Mouse (Mus musculus): ENCODE data around the gene Hhat. TPM values are rescaled to one million over a fixed set of nuclear protein-coding genes. Genes with fewer than 3 reads are reported as not detected.

Hhat gene
- polyA plus RNA-seq, 1 experiment from 2014 or later: 3.5 TPM

- Histone ChIP-seq H3K4me2 (ENCODE audit: low read length) (no peak overlapping the region), H3K36me3 (ENCODE audit: control insufficient read depth, insufficient read depth, low read length) (no peaks in the 10 kb centered on the region), H3K4me3 (ENCODE audit: low read depth, low read length) (no peak overlapping the region), H3K9ac (ENCODE audit: low read length) (no peak overlapping the region), H3K27ac (ENCODE audit: low read depth, low read length) (no peak overlapping the region), H3K9me3 (replicated peaks; ENCODE audit: control insufficient read depth, low read length) (no peaks in the 10 kb centered on the region), H3K27me3 (replicated peaks; ENCODE audit: control insufficient read depth, insufficient read depth, low read length) (no peaks in the 10 kb centered on the region), H3K4me1 (ENCODE audit: control insufficient read depth, insufficient read depth, low read length) (0 out of 2 replicates have a peak, but pooled peaks cover 4% of the 10 kb centered on the region)
- 90% methylated on average over 4 of the region's 4 CpGs for WGBS
- ATAC-seq (no peak), DNase-seq (ENCODE audit: low spot score) (no peak)
These were observed 227.3 kb downstream of the Hhat start for GRCm38 (mm10) chr1:192543686-192544085.

DNA sequence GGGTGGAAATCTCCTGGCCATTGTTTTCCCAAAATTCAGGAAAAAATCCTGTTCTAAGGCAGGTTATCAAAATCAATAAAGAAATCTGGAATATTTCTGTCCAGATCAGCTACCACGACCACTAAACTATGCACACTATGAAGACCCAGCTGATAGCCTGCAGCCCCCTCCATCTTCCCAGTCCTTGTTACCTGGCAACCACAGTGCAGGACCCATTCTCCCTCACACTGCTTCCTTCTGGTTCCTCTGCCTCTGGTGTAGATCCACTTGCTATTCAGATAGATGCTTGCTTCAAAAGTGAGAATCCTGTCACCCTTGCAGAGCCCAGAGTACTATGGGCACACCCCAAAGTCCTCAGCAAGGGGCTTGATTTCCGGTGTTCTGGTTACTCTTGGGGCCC, 228.9 kb downstream of the Hhat start:
- 0 out of 2 replicates have a peak, but pooled peaks cover 4% of the 10 kb centered on the region for H3K4me1 ChIP-seq (ENCODE audit: control insufficient read depth, insufficient read depth, low read length)
- no peaks in the 10 kb centered on the region for H3K27me3 ChIP-seq (replicated peaks; ENCODE audit: control insufficient read depth, insufficient read depth, low read length)
- DNase-seq (ENCODE audit: low spot score) (no peak), ATAC-seq (no peak)
- no peaks in the 10 kb centered on the region for H3K36me3 ChIP-seq (ENCODE audit: control insufficient read depth, insufficient read depth, low read length)
- no peak overlapping the region for H3K4me2 ChIP-seq (ENCODE audit: low read length)
- H3K27ac ChIP-seq (ENCODE audit: low read depth, low read length): no peak overlapping the region
- 81% methylated on average over 2 of the region's 2 CpGs for WGBS
- H3K4me3 ChIP-seq (ENCODE audit: low read depth, low read length): no peak overlapping the region
- no peaks in the 10 kb centered on the region for H3K9me3 ChIP-seq (replicated peaks; ENCODE audit: control insufficient read depth, low read length)
- H3K9ac ChIP-seq (ENCODE audit: low read length): no peak overlapping the region

DNA sequence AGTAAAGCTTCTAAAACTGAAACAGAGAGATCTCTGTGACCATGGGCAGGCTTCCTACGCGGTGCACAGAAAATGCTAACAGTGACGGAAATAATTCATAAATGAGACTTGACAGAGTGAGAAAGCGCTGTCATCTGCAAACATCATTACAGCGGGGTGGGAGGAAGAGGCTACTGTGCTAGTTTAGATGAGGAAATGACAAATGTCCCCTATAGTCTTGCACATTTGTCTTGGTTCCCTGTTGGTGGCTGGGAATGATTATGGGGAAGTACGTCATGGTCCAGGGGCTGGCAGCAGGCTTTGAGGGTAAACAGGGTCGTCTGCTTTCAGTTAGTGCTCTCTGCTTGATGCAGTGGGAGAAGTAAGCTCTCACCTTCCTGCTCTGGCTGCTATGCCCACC, 233.9 kb downstream of the Hhat start:
- Histone ChIP-seq H3K27ac (ENCODE audit: low read depth, low read length) (no peak overlapping the region), H3K4me3 (ENCODE audit: low read depth, low read length) (no peak overlapping the region), H3K9me3 (replicated peaks; ENCODE audit: control insufficient read depth, low read length) (no peaks in the 10 kb centered on the region), H3K9ac (ENCODE audit: low read length) (no peak overlapping the region), H3K27me3 (replicated peaks; ENCODE audit: control insufficient read depth, insufficient read depth, low read length) (no peaks in the 10 kb centered on the region), H3K36me3 (ENCODE audit: control insufficient read depth, insufficient read depth, low read length) (no peaks in the 10 kb centered on the region), H3K4me1 (ENCODE audit: control insufficient read depth, insufficient read depth, low read length) (no peaks in the 10 kb centered on the region), H3K4me2 (ENCODE audit: low read length) (no peak overlapping the region)
- WGBS: 78% methylated on average over 7 of the region's 7 CpGs
- DNase-seq (ENCODE audit: low spot score) (no peak), ATAC-seq (no peak)

GRCm38 (mm10) chr1:192536440-192536839, 234.6 kb downstream of the Hhat start:
- Histone ChIP-seq H3K9ac (ENCODE audit: low read length) (no peak overlapping the region), H3K27me3 (replicated peaks; ENCODE audit: control insufficient read depth, insufficient read depth, low read length) (no peaks in the 10 kb centered on the region), H3K4me2 (ENCODE audit: low read length) (no peak overlapping the region), H3K9me3 (replicated peaks; ENCODE audit: control insufficient read depth, low read length) (no peaks in the 10 kb centered on the region), H3K36me3 (ENCODE audit: control insufficient read depth, insufficient read depth, low read length) (no peaks in the 10 kb centered on the region), H3K27ac (ENCODE audit: low read depth, low read length) (no peak overlapping the region), H3K4me1 (ENCODE audit: control insufficient read depth, insufficient read depth, low read length) (no peaks in the 10 kb centered on the region), H3K4me3 (ENCODE audit: low read depth, low read length) (no peak overlapping the region)
- 60% methylated on average over 1 of the region's 1 CpGs for WGBS
- DNase-seq (ENCODE audit: low spot score): no peak
- ATAC-seq: no peak

GRCm38 (mm10) chr1:192533016-192533415, 238.0 kb downstream of the Hhat start:
- no peak overlapping the region for H3K27ac ChIP-seq (ENCODE audit: low read depth, low read length)
- no peak overlapping the region for H3K9ac ChIP-seq (ENCODE audit: low read length)
- no peaks in the 10 kb centered on the region for H3K4me1 ChIP-seq (ENCODE audit: control insufficient read depth, insufficient read depth, low read length)
- ATAC-seq: no peak
- H3K4me2 ChIP-seq (ENCODE audit: low read length): no peak overlapping the region
- no peaks in the 10 kb centered on the region for H3K27me3 ChIP-seq (replicated peaks; ENCODE audit: control insufficient read depth, insufficient read depth, low read length)
- H3K4me3 ChIP-seq (ENCODE audit: low read depth, low read length): no peak overlapping the region
- H3K9me3 ChIP-seq (replicated peaks; ENCODE audit: control insufficient read depth, low read length): no peaks in the 10 kb centered on the region
- no peak for DNase-seq (ENCODE audit: low spot score)
- H3K36me3 ChIP-seq (ENCODE audit: control insufficient read depth, insufficient read depth, low read length): no peaks in the 10 kb centered on the region

DNA sequence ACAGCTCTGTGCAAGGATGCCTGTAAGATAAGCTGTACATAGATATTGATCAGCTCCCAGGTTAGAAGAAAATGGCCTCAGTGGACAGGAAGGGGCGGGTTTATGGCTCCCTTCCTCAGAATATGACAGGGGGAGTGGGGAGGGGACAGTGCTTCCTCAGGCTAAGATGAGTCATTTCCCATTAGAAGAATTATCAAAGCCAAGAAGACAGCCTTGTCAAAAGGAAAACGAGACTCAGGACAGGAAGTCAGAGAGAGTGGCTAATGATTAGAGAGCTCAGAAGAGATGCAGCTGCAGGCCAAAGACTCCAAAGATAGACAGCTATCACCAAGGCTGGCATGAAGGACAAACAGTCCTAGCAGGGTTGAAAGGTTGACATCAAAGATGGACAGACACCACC, 238.8 kb downstream of the Hhat start:
- ATAC-seq (no peak), DNase-seq (ENCODE audit: low spot score) (no peak)
- H3K9me3 ChIP-seq (replicated peaks; ENCODE audit: control insufficient read depth, low read length): no peaks in the 10 kb centered on the region
- no peak overlapping the region for H3K27ac ChIP-seq (ENCODE audit: low read depth, low read length)
- H3K4me2 ChIP-seq (ENCODE audit: low read length): no peak overlapping the region
- H3K9ac ChIP-seq (ENCODE audit: low read length): no peak overlapping the region
- no peaks in the 10 kb centered on the region for H3K27me3 ChIP-seq (replicated peaks; ENCODE audit: control insufficient read depth, insufficient read depth, low read length)
- no peaks in the 10 kb centered on the region for H3K36me3 ChIP-seq (ENCODE audit: control insufficient read depth, insufficient read depth, low read length)
- WGBS: 76% methylated on average over 2 of the region's 2 CpGs
- H3K4me1 ChIP-seq (ENCODE audit: control insufficient read depth, insufficient read depth, low read length): no peaks in the 10 kb centered on the region
- H3K4me3 ChIP-seq (ENCODE audit: low read depth, low read length): no peak overlapping the region

DNA sequence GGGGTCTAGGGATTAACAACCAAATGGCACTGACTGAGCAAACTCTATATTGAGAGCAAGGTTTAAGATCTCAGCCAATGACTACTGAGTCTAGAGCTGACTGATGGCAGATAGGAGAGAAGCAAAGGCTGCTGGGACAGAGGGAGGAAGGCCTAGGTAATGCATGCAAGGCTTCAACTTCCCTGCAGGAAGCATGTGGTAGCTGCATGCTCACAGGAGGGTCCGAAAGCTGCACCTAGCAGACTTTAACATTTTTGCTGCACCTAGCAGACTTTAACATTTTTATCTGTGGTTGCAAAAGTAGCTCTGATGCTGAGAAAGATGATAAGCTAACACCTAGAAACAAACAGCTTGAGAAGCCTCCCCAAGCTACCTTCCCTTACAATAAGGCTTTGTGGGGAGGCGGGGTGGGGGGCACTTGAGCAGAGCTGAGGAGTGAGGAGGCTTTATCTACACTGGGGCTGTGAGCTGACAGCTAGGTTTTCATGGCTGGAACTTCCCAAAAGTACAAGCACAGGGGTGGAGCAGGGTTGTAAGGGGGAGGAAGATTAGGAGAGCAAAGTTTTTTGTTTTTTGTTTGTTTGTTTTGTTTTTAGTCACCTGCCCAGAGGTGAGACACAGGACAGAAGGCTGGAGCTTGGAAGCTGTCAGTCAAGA, 239.4 kb downstream of the Hhat start:
- H3K36me3 ChIP-seq (ENCODE audit: control insufficient read depth, insufficient read depth, low read length): no peaks in the 10 kb centered on the region
- H3K4me2 ChIP-seq (ENCODE audit: low read length): no peak overlapping the region
- DNase-seq (ENCODE audit: low spot score) (no peak), ATAC-seq (no peak)
- WGBS: 59% methylated on average over 2 of the region's 2 CpGs
- no peak overlapping the region for H3K4me3 ChIP-seq (ENCODE audit: low read depth, low read length)
- H3K27ac ChIP-seq (ENCODE audit: low read depth, low read length): no peak overlapping the region
- H3K9me3 ChIP-seq (replicated peaks; ENCODE audit: control insufficient read depth, low read length): no peaks in the 10 kb centered on the region
- no peak overlapping the region for H3K9ac ChIP-seq (ENCODE audit: low read length)
- H3K27me3 ChIP-seq (replicated peaks; ENCODE audit: control insufficient read depth, insufficient read depth, low read length): no peaks in the 10 kb centered on the region
- H3K4me1 ChIP-seq (ENCODE audit: control insufficient read depth, insufficient read depth, low read length): no peaks in the 10 kb centered on the region

DNA sequence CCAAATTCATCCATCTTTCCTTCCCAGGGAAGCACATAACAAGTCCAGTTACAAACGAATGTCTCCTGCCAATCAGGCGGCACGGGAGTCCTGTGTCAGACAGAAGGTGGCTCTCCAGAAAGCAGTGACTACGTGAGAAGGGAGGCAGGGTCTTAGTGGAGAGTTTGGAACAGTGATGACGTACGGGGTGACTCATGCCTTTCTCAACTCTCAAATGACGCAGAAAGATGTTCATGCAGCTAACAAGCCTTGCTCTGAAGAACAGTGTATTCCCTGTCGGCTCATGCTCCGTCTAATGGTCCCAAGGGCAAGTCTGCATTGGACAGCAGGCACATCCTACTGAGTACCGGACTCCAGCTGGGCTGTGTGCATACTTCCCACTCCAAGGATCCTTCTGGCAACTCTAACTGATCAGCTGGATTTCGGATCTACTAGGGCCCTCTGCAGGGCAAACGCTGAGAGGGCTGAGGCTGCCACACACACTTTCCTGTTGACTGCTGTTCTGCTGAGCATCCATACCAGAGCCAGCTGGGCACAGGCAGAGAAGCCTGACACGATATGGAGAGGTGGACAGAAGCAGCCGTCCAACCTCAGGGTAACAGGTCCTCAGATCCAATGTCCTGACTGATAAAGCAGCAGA, 245.2 kb downstream of the Hhat start:
- no peak overlapping the region for H3K4me2 ChIP-seq (ENCODE audit: low read length)
- no peak overlapping the region for H3K27ac ChIP-seq (ENCODE audit: low read depth, low read length)
- no peaks in the 10 kb centered on the region for H3K36me3 ChIP-seq (ENCODE audit: control insufficient read depth, insufficient read depth, low read length)
- peaks cover 4% of the 10 kb centered on the region; the same call in 1 of the 2 replicates for H3K4me1 ChIP-seq (ENCODE audit: control insufficient read depth, insufficient read depth, low read length)
- ATAC-seq (no peak), DNase-seq (ENCODE audit: low spot score) (no peak)
- no peaks in the 10 kb centered on the region for H3K27me3 ChIP-seq (replicated peaks; ENCODE audit: control insufficient read depth, insufficient read depth, low read length)
- H3K4me3 ChIP-seq (ENCODE audit: low read depth, low read length): no peak overlapping the region
- WGBS: 68% methylated on average over 14 of the region's 14 CpGs
- H3K9ac ChIP-seq (ENCODE audit: low read length): no peak overlapping the region
- H3K9me3 ChIP-seq (replicated peaks; ENCODE audit: control insufficient read depth, low read length): no peaks in the 10 kb centered on the region

- no peak overlapping the region for H3K4me2 ChIP-seq (ENCODE audit: low read length)
- H3K9me3 ChIP-seq (replicated peaks; ENCODE audit: control insufficient read depth, low read length): no peaks in the 10 kb centered on the region
- no peak overlapping the region for H3K9ac ChIP-seq (ENCODE audit: low read length)
- DNase-seq (ENCODE audit: low spot score) (no peak), ATAC-seq (0 out of 2 replicates have a peak, but pooled peaks have one; percentile 32)
- H3K4me3 ChIP-seq (ENCODE audit: low read depth, low read length): no peak overlapping the region
- H3K4me1 ChIP-seq (ENCODE audit: control insufficient read depth, insufficient read depth, low read length): peaks cover 4% of the 10 kb centered on the region; the same call in 1 of the 2 replicates
- no peaks in the 10 kb centered on the region for H3K36me3 ChIP-seq (ENCODE audit: control insufficient read depth, insufficient read depth, low read length)
- 37% methylated on average over 12 of the region's 12 CpGs for WGBS
- H3K27me3 ChIP-seq (replicated peaks; ENCODE audit: control insufficient read depth, insufficient read depth, low read length): no peaks in the 10 kb centered on the region
- H3K27ac ChIP-seq (ENCODE audit: low read depth, low read length): no peak overlapping the region
These were observed 248.4 kb downstream of the Hhat start for GRCm38 (mm10) chr1:192522376-192523178.

Data from forebrain, embryonic 14.5 days (tissue).